Mouse (Mus musculus) brain, embryonic 14.5 days (tissue): ENCODE data around the gene C330007P06Rik.

ENCODE experiments used
- CTCF ChIP-seq: fragments of 200-500 bp; IDR thresholded peaks from 2 replicates; pipeline ENCODE4 v1.5.1; 2012; ENCODE audit warnings: inconsistent platforms, mild to moderate bottlenecking, moderate library complexity, borderline replicate concordance; ENCODE audit not compliant: insufficient read depth, insufficient read length; ENCODE audit errors: extremely low read depth
- POLR2A ChIP-seq: fragments of 200-500 bp; IDR thresholded peaks from 2 replicates; pipeline ENCODE4 v1.6.1; 2012; ENCODE audit warnings: mild to moderate bottlenecking, inconsistent platforms, borderline replicate concordance; ENCODE audit not compliant: poor library complexity, insufficient read depth, insufficient read length, severe bottlenecking; ENCODE audit errors: extremely low read depth

DNA sequence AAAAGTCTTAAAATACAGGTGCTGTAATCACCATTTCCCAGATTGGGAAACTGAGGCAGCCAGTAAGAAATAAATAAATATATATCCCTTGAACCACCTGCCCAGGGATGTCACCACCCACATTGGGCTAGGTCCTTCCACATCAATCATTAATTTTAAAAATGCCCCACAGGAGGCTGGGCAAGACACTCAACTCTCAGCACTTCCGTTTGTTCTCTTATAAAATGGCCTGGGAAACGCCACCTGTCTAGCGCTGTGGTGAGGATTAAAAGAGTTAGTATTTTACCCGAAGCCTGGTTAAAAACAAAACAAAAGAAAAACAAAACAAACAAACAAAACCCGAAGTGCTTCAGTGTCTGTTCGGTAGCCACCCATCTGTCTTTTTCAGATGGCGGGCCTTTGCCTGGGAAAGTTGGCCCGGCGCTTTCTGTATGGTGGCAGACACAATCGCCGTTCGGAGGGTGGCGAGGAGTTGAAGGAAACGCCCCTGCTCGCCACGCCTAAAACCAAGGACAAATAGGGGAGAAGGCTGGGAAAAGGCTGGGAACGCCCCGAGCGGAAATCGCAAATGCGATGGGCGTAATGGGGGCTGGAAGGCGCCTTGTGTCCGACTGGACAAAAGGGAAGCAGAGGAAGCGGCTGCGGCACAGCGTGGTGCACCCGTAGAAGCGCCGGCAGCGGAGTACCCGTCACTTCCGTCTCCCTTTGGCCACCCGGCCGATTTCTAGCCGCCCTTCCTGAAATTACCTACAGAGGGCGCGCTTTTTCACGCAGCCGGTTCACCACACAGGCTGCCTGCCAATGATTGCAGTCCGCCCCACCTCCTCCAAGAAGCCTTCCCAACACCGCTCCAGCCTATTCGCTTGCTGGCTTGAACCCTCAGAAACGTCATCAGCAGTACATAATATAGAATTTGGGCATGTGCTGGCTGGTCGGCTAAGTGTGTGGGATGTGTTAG lies 66.3 kb downstream of the C330007P06Rik start:
- peak; percentile 34; the same call in 1 of the 2 replicates for TF ChIP-seq POLR2A
- peak; percentile 68 for TF ChIP-seq CTCF
